Mouse (Mus musculus) lung, postnatal 0 days (tissue): ENCODE measurements around the gene Setd3. TPM values are rescaled to one million over a fixed set of nuclear protein-coding genes. Genes with fewer than 3 reads are reported as not detected.
A peak's percentile ranks its signal among the peaks of the same experiment; 100 is the strongest.

Experiments
- ATAC-seq: fragments of 200-750 bp; cut with Nextera tagmentation; 2 replicates; pipeline ENCODE4 v1.8.0; 2017; ENCODE audit warnings: moderate library complexity
- DNase-seq: peaks from one replicate; pipeline ENCODE4 v3.0.0-alpha.2; 2016; ENCODE audit warnings: low spot score
- H3K27ac ChIP-seq: fragments of 300-500 bp; sonication (generic); 2 replicates; pipeline ENCODE4 v1.5.1; 2014; ENCODE audit warnings: antibody characterized with exemption, mild to moderate bottlenecking, low read length, mixed read lengths
- H3K27me3 ChIP-seq: fragments of 300-500 bp; sonication (generic); replicated peaks from 2 replicates; pipeline ENCODE4 v1.6.1; 2014; ENCODE audit warnings: low read length, mixed read lengths; ENCODE audit not compliant: insufficient read depth
- H3K36me3 ChIP-seq: fragments of 300-500 bp; sonication (generic); 2 replicates; pipeline ENCODE4 v1.6.1; 2014; ENCODE audit warnings: low read length, mixed read lengths; ENCODE audit not compliant: insufficient read depth
- H3K4me1 ChIP-seq: fragments of 300-500 bp; sonication (generic); 2 replicates; pipeline ENCODE4 v1.6.1; 2014; ENCODE audit warnings: antibody characterized with exemption, low read depth, low read length, mixed read lengths; ENCODE audit not compliant: insufficient read depth
- H3K4me2 ChIP-seq: fragments of 300-500 bp; sonication (generic); replicated peaks from 2 replicates; pipeline ENCODE4 v1.6.1; 2014; ENCODE audit warnings: low read depth, mild to moderate bottlenecking, low read length, moderate library complexity, mixed read lengths
- H3K4me3 ChIP-seq: fragments of 300-500 bp; sonication (generic); 2 replicates; pipeline ENCODE4 v1.5.1; 2014; ENCODE audit warnings: low read depth, low read length
- H3K9ac ChIP-seq: fragments of 300-500 bp; sonication (generic); replicated peaks from 2 replicates; pipeline ENCODE4 v1.6.1; 2014; ENCODE audit warnings: low read depth, mild to moderate bottlenecking
- H3K9me3 ChIP-seq: fragments of 300-500 bp; sonication (generic); 2 replicates; pipeline ENCODE4 v1.6.1; 2016; ENCODE audit warnings: low read length, mixed read lengths
- CTCF ChIP-seq: IDR thresholded peaks from 2 replicates; pipeline ENCODE4 v1.5.1; 2016; ENCODE audit warnings: antibody characterized with exemption, mild to moderate bottlenecking
- EP300 ChIP-seq: IDR thresholded peaks from 2 replicates; pipeline ENCODE4 v1.6.1; 2016; ENCODE audit warnings: antibody characterized with exemption, mild to moderate bottlenecking, control low read depth
- WGBS: fragments of 180-500 bp; shearing (Covaris S2); extraction: QIAGEN DNeasy Blood & Tissue Kit; methylation state at CpG from one replicate; pipeline ENCODE4 v1.1.7; 2014; 5-methylcytosine and 5-hydroxymethylcytosine counted together
- polyA plus RNA-seq: library from polyadenylated mRNA; unstranded; fragments of >200 nt; fragmentation: Nextera tagmentation; extraction: Ambion mirVana; gene quantifications from 2 replicates; pipeline ENCODE4 v1.2.1, GENCODE M21; 2015

Setd3 gene
- polyA plus RNA-seq, 1 experiment from 2014 or later: 60.3 TPM

- 64% methylated on average over 3 of the region's 3 CpGs for WGBS
- H3K4me3 ChIP-seq: no peak overlapping the region
- no peak overlapping the region for H3K4me2 ChIP-seq
- H3K27me3 ChIP-seq: no peaks in the 10 kb centered on the region
- TF ChIP-seq EP300: no peak
- no peak for TF ChIP-seq CTCF
- H3K4me1 ChIP-seq: peaks cover 21% of the 10 kb centered on the region; the same call in 1 of the 2 replicates
- no peaks in the 10 kb centered on the region for H3K9me3 ChIP-seq
- DNase-seq (no peak), ATAC-seq (no peak)
- no peaks in the 10 kb centered on the region for H3K36me3 ChIP-seq
- H3K9ac ChIP-seq: no peak overlapping the region
- peak overlapping the region; percentile 32; the same call in 1 of the 2 replicates for H3K27ac ChIP-seq
Observed at GRCm38 (mm10) chr12:108176366-108176765, 2.7 kb downstream of the Setd3 start.

GRCm38 (mm10) chr12:108174606-108175505, 4.3 kb downstream of the Setd3 start:
- TF ChIP-seq EP300: no peak
- no peak for TF ChIP-seq CTCF
- no peak overlapping the region for H3K4me2 ChIP-seq
- H3K36me3 ChIP-seq: no peaks in the 10 kb centered on the region
- no peak for ATAC-seq
- DNase-seq: no peak
- peaks cover 21% of the 10 kb centered on the region; the same call in 1 of the 2 replicates for H3K4me1 ChIP-seq
- H3K27ac ChIP-seq: no peak overlapping the region
- no peak overlapping the region for H3K4me3 ChIP-seq
- H3K9ac ChIP-seq: no peak overlapping the region
- H3K9me3 ChIP-seq: no peaks in the 10 kb centered on the region
- 60% methylated on average over 8 of the region's 8 CpGs for WGBS
- H3K27me3 ChIP-seq: no peaks in the 10 kb centered on the region

GRCm38 (mm10) chr12:108172639-108173038, 6.5 kb downstream of the Setd3 start:
- no peaks in the 10 kb centered on the region for H3K36me3 ChIP-seq
- no peaks in the 10 kb centered on the region for H3K9me3 ChIP-seq
- TF ChIP-seq CTCF: no peak
- TF ChIP-seq EP300: no peak
- no peak for ATAC-seq
- 52% methylated on average over 4 of the region's 4 CpGs for whole genome bisulfite sequencing
- H3K27me3 ChIP-seq: no peaks in the 10 kb centered on the region
- no peak overlapping the region for H3K4me2 ChIP-seq
- no peak for DNase-seq
- H3K9ac ChIP-seq: no peak overlapping the region
- no peak overlapping the region for H3K27ac ChIP-seq
- H3K4me1 ChIP-seq: peaks cover 17% of the 10 kb centered on the region; the same call in 1 of the 2 replicates
- H3K4me3 ChIP-seq: no peak overlapping the region

- Histone ChIP-seq H3K4me2 (no peak overlapping the region), H3K9ac (no peak overlapping the region), H3K4me1 (peaks cover 6% of the 10 kb centered on the region; the same call in 1 of the 2 replicates), H3K36me3 (no peaks in the 10 kb centered on the region), H3K27ac (no peak overlapping the region), H3K27me3 (no peaks in the 10 kb centered on the region), H3K4me3 (no peak overlapping the region), H3K9me3 (no peaks in the 10 kb centered on the region)
- peak; percentile 35 for DNase-seq
- TF ChIP-seq EP300: no peak
- TF ChIP-seq CTCF: no peak
- ATAC-seq: peak; percentile 38; the same call in 1 of the 2 replicates
Observed at GRCm38 (mm10) chr12:108171336-108171735, 7.8 kb downstream of the Setd3 start.

- Histone ChIP-seq H3K9me3 (no peaks in the 10 kb centered on the region), H3K27ac (no peak overlapping the region), H3K9ac (no peak overlapping the region), H3K4me3 (no peak overlapping the region), H3K4me1 (peaks cover 4% of the 10 kb centered on the region; the same call in 1 of the 2 replicates), H3K36me3 (no peaks in the 10 kb centered on the region), H3K4me2 (no peak overlapping the region), H3K27me3 (no peaks in the 10 kb centered on the region)
- DNase-seq (no peak), ATAC-seq (no peak)
- 87% methylated on average over 3 of the region's 3 CpGs for WGBS
- TF ChIP-seq CTCF (no peak), EP300 (no peak)
Observed at GRCm38 (mm10) chr12:108170467-108170866, 8.6 kb downstream of the Setd3 start.

- H3K27me3 ChIP-seq: no peaks in the 10 kb centered on the region
- no peak overlapping the region for H3K9ac ChIP-seq
- no peaks in the 10 kb centered on the region for H3K36me3 ChIP-seq
- no peak overlapping the region for H3K4me2 ChIP-seq
- H3K4me1 ChIP-seq: peaks cover 4% of the 10 kb centered on the region; the same call in 1 of the 2 replicates
- TF ChIP-seq CTCF (no peak), EP300 (no peak)
- no peak overlapping the region for H3K4me3 ChIP-seq
- ATAC-seq (no peak), DNase-seq (no peak)
- no peak overlapping the region for H3K27ac ChIP-seq
- no peaks in the 10 kb centered on the region for H3K9me3 ChIP-seq
- WGBS: 45% methylated on average over 3 of the region's 3 CpGs
Observed at GRCm38 (mm10) chr12:108168909-108169308, 10.2 kb downstream of the Setd3 start.
